Mouse (Mus musculus): ENCODE data around the gene Gpc6.
A peak's percentile ranks its signal among the peaks of the same experiment; 100 is the strongest.

The Gpc6 gene

GRCm38 (mm10) chr14:117700670-117701280, 775.7 kb downstream of the Gpc6 start:
- no peak for DNase-seq (ENCODE audit: low read depth, low spot score)

DNA sequence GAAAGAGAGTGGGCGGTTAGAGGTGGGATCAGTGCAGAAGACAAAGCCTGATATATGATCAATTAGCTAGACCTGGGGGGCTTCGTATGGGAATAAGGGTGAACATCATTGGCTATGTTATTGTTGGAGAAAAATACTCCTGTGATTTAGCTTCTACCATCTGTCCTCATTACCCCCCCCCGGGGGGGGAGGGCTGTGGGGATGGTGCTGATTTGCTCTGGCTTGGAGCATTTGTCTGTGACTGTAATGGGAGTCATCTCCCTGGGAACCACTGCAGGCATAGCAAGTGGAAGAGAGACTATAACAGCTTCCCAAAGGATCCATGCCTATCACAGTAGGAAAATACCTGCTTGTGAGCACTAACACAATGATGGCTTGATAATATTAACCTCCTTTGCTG, 783.7 kb downstream of the Gpc6 start:
- DNase-seq (ENCODE audit: low read depth, low spot score): no peak

DNA sequence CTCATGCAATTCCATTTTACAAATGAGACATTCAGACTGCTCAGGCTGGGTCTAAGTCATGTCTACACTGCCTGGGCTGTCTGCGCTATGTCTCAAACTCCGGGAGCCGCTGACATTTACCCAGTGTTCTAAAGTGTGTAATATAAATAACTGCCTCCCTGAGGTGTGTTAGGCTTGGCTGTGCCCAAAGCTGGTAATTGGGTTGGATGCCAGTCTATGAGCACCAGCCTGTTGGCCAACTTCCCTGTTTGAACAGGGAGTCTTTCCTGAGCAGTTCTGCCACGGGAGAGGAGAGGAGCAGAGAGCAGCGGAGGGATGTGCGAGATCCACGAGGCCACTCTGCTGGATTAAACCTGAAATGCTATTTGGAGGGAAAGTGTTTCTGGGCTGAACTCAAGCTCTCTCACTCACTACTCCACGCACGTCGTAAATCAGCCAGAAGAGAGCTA, 785.4 kb downstream of the Gpc6 start:
- DNase-seq (ENCODE audit: low read depth, low spot score): peak; percentile 42

DNA sequence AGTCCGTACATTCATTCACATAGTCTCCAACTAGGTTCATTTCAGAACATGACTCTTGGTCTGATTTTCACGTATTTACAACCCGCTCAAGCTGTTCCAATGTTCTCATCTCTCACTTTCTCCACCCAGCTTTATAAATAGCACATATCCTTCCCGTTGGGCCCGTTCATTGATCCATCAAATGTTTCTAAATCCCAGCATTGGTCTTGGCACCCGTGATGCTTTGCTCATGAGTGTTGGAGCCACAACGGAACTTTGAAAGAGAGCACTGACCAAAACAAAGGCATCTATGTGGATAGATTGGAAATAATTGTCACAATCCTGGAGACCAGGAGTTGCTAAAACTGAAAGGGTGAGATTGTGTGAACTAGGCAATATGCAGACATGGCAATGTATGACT, 787.2 kb downstream of the Gpc6 start:
- no peak for DNase-seq (ENCODE audit: low read depth, low spot score)

DNA sequence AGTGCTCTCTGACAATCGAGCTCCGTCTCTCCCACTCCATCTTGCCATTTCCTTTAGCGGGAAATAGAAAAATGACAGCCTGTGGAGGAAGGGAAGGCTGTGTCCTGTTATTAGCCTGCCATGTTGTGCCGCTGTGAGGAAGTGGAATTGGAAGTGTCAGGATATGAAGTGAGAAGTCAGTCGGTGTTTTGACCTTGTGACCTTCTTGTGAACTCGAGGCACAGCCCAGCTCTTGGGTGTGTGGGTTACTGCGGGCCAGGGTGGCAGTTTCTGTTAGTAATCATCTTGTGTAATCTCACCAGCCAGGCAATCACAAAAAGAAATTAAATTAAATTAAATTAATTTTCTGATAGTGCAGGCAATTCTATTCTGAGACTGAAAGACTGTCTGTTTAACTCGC, 789.0 kb downstream of the Gpc6 start:
- DNase-seq (ENCODE audit: low read depth, low spot score): no peak

- DNase-seq (ENCODE audit: low read depth, low spot score): no peak
Measured at GRCm38 (mm10) chr14:117716305-117716704, 791.2 kb downstream of the Gpc6 start.

DNA sequence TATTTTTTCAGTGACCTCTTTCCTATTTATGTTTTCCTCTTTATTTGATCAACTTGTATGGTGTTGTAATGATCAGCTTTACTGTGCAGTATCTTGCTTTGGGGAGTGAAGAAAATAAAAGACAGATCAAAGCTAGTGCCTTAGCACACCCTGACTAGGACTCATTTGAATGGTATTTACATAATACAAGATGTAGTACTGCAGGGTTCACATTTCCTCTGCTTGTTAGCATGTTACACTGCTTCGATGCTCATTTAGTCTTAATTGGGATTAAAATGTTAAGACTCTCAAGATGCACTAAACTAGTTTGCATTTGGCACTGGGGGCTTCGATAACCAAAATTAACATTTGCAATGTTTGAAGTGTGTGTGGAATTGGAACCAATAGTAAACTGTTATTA, 803.6 kb downstream of the Gpc6 start:
- no peak for DNase-seq (ENCODE audit: low read depth, low spot score)

GRCm38 (mm10) chr14:117755231-117755630, 830.1 kb downstream of the Gpc6 start:
- no peak for DNase-seq (ENCODE audit: low read depth, low spot score)

GRCm38 (mm10) chr14:117756505-117756904, 831.4 kb downstream of the Gpc6 start:
- no peak for DNase-seq (ENCODE audit: low read depth, low spot score)

DNA sequence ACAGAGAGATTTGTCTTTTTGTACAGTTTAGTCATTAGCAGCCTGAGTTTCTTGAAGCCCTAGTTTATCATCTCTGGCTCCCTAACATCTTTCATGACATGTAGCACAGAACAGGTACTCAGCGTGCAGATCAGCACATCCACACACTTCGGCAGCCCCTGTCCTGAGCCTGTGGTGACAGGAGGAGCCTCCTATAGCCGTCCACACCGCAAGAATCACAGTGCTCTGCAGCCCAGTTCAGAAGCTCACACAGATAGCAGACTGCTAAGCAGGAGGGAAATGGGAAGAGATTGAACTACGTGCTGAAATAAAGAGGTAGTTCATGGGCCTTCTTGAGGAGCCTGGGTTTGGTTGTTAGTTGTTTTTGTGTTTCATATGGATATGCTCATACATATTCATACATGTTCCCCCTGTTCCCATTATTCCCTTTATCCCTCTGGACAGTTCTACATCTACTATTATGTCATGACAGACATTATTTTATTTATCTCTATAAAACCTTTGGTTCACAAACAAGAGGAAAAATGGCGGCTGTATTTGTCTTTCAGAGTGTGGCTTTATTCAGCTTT, 832.8 kb downstream of the Gpc6 start:
- no peak for DNase-seq (ENCODE audit: low read depth, low spot score)

DNA sequence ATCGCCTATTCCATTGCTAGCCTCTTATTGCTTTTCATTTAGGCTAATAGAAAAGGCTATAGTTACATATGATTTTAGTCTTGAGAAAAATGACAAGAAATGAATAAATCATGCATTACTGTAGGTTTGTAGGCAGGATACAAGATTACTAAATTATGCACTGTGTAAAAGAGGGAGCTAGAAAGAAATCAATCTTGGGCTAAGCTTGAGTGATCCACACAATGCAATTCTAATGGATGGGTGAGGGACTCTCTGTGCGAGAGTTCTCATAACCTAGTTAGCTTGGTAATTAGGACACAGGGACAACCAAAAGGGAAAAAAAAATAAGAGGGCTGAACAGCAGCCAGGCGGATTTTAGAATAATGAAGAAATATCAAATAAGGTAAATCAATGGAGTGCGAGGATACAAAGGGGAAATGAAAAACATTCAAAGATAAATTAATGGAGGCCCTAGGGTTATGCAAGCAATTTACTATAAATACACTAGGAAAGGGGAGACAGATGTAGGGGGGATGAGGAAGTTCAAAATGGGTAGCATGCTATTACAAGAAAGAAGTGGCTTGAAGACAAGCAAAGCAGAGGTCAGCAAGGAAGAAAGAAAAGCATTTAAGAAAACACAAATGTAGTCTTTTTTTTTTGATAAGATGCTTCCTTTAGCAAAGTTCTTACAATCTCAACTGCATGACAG, 835.9 kb downstream of the Gpc6 start:
- no peak for DNase-seq (ENCODE audit: low read depth, low spot score)

DNA sequence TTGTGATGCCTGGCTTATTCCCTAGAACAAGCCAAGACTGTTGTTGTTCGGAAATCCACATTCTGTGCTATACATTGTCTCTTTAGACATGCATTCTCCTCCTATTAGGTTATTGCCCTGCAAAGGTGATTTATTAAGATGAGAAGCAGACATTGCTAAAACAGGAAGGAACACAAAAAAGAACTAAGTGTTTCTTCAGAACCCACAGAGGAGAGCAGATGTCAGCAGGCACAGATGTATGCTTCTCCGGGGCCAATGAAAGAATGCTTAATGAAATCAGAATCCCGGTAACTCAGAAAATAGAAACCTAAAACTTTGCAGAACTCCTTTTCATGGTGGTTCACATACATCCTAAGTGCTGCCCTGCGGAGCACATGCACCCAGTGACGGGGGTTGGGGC, 837.8 kb downstream of the Gpc6 start:
- no peak for DNase-seq (ENCODE audit: low read depth, low spot score)

DNA sequence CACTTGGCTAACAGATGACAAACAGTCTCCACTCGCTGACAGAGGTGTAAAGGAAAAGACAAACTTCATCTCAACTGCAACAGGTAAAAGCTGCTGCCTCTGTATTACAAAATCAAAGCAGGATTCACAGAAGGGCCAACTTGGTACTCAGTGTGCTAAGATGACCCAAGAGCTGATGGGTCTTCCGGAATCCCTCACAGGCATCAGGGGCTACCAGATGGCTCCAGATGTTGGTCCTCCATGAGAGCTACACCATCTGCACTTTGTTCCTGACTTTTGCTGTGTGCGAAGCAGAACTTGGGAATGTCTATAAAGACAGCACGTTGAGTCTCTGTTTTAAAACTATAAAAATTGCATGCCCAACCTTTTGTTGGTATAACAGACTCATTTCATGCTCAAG, 842.7 kb downstream of the Gpc6 start:
- DNase-seq (ENCODE audit: low read depth, low spot score): no peak

DNA sequence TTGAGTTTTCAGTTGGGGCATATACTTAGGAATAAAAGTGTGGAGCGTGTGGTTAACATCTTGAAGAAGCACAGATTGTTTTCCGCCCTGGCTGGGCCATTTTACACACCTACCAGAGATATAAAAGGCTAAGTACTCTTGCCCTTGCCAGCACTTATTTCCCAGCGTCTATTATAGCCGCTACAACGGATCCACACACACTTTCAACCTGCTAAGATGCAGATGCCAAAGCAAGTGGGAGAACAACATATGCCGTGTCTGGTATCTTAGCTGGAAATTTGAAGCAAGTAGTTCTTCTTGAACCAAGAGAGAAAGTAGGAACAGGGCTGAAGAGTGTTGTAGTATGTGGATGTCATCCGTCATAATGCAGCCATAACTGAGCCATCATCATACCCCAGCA, 843.6 kb downstream of the Gpc6 start:
- no peak for DNase-seq (ENCODE audit: low read depth, low spot score)

GRCm38 (mm10) chr14:117773373-117773772, 848.3 kb downstream of the Gpc6 start:
- DNase-seq (ENCODE audit: low read depth, low spot score): no peak

DNA sequence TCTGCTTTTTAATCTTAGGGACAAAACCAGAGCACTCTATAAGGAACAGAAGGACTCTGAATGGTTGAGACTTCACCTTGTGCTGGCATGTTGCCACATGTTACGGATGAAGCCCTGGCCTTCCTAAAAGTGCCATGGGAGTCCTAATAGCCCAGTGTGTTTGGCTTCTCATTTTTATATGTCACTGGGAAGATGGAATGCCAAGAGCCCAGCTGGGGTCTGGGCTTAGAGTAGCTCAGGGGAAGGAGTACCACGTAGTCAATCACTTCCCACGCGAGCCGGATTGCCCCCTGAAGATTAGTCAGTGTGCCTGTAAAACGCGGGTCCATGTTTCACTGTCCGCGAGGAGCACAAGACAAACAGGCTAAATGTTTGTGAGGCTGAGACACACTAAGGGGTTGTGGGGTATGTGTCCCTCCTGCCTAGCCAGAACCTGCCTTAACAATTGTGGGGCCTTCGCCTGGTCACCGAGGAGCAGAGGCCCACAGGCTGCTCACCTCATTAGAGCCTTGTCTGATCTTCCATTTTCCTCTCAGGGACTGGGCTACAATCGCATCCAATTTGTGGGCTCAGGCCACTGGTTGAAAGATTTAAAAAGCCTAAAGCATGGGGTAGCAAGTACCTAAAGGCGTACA, 852.9 kb downstream of the Gpc6 start:
- DNase-seq (ENCODE audit: low read depth, low spot score): no peak

GRCm38 (mm10) chr14:117778538-117779413, 853.7 kb downstream of the Gpc6 start:
- no peak for DNase-seq (ENCODE audit: low read depth, low spot score)

- DNase-seq (ENCODE audit: low read depth, low spot score): peak; percentile 66
Measured at GRCm38 (mm10) chr14:117781724-117782123, 856.6 kb downstream of the Gpc6 start.

DNA sequence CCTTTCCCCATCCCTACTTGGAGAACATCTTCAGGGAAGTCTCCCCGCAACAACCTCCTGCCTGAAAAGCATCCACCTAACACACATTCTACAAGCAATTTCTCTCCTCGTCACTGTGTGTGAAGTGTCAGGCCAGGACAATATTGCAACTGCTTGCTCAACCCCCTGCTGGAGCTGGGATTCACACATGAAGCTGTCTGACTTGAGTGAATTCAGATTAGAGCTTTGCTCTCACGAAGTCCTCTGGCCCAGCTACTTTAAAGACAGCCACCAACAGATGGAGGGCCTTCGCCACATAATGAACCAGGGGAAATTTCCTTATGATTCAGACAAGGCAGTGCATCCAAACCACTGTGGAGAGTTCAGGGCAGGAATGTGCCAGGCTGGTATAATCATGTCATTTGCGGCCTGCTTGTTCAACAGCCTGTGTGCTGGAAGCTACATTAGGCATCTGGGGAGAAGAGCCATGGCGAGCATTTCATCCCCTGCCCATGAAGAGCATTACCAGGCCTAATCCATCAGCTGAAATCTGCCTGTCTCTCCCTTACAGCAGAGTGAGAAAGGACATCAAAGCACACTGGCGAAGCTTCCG, 858.7 kb downstream of the Gpc6 start:
- DNase-seq (ENCODE audit: low read depth, low spot score): no peak

DNA sequence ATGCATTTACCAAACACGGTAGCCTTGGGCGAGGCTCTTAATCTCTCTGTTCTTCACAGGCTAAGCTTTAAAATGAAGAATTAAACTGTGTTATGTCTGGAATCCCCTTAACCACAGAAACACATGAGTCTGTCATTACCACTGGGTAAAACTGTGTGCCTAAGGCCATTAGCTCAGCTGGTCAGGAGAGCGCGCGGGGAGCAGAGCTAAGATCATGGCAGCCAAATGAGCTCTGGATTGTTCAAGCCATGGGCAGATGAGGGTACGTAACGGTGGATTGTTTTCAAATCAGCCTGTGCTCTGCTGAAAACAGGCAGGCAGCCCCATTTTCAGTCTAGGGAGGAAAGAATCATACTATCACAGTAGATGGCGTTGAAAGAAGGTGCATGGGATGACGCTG, 859.8 kb downstream of the Gpc6 start:
- DNase-seq (ENCODE audit: low read depth, low spot score): no peak

GRCm38 (mm10) chr14:117785507-117786085, 860.5 kb downstream of the Gpc6 start:
- no peak for DNase-seq (ENCODE audit: low read depth, low spot score)
